Comparison of ENCODE assay signal across 8 mouse cellular contexts in genomic region chr2:18693871-18694610, GRCm38 (mm10). TPM values are rescaled to one million over a fixed set of nuclear protein-coding genes. Genes with fewer than 3 reads are reported as not detected.
DNase-seq lines count a peak whose midpoint lies in the region; ATAC-seq and TF ChIP-seq lines count a peak whose summit lies in the region.

TSS of gene Spag6 (plus strand) at chr2:18694032.

- peak; percentile 79; the same call in 1 of the 2 replicates for TF ChIP-seq POLR2A in lung, adult 2 months (IDR thresholded peaks at IDR 0.05; ENCODE audit: borderline replicate concordance, extremely low read depth, low read depth, low read length)

- no peak for TF ChIP-seq EP300 in heart, postnatal 0 days (IDR thresholded peaks at IDR 0.05; ENCODE audit: low read depth)

- H3K4me1 ChIP-seq in forebrain, embryonic 10.5 days, result peaks cover 41% of the 10 kb centered on the region
- peaks cover 15% of the 10 kb centered on the region for H3K4me1 ChIP-seq in heart, postnatal 0 days (ENCODE audit: control insufficient read depth, insufficient read depth)
- H3K4me1 ChIP-seq in lung, adult 2 months (ENCODE audit: control insufficient read depth, insufficient read depth, low read length), result peaks cover 7% of the 10 kb centered on the region; the same call in 1 of the 2 replicates
- peaks cover 10% of the 10 kb centered on the region for H3K4me1 ChIP-seq in neural tube, embryonic 14.5 days (ENCODE audit: control insufficient read depth, insufficient read depth, low read length)

- peak; percentile 49 to 54 for DNase-seq in adrenal gland, postnatal 4 days (ENCODE audit: low spot score in 2 of 2)
- DNase-seq in forebrain, embryonic 10.5 days (ENCODE audit: extremely low spot score, low spot score), result peak; percentile 84
- DNase-seq in heart, postnatal 0 days (ENCODE audit: low spot score), result peak; percentile 67
- peak; percentile 60 to 81 for DNase-seq in kidney, postnatal 25 days
- DNase-seq in lung, adult 2 months, result peak; percentile 84
- DNase-seq in thymus, postnatal 10 days (ENCODE audit: low spot score in 2 of 2), result peak; percentile 31

- peak within 1 kb of the TSS; percentile 97 for H3K9ac ChIP-seq in heart, postnatal 0 days (replicated peaks; ENCODE audit: low read depth, low read length)
- H3K9ac ChIP-seq in neural tube, embryonic 14.5 days (replicated peaks; ENCODE audit: low read depth, low read length), result peak within 1 kb of the TSS; percentile 60

- peak within 1 kb of the TSS; percentile 99 for H3K4me2 ChIP-seq in heart, postnatal 0 days (ENCODE audit: low read depth, low read length)
- peak within 1 kb of the TSS; percentile 87 for H3K4me2 ChIP-seq in neural tube, embryonic 14.5 days (ENCODE audit: low read depth, low read length)

- TF ChIP-seq CTCF in heart, postnatal 0 days (IDR thresholded peaks at IDR 0.05; ENCODE audit: low read depth), result no peak
- no peak for TF ChIP-seq CTCF in lung, adult 2 months (IDR thresholded peaks at IDR 0.05; ENCODE audit: insufficient read depth, low read length)

- peak; percentile 49 for ATAC-seq in CD4-positive, CD25-positive, alpha-beta regulatory T cell, adult 4 months
- peak; percentile 78 for ATAC-seq in heart, postnatal 0 days (ENCODE audit: insufficient read depth, low read depth)
- ATAC-seq in neural tube, embryonic 14.5 days (ENCODE audit: low read depth), result peak; percentile 58

- H3K36me3 ChIP-seq in forebrain, embryonic 10.5 days (replicated peaks), result no peaks in the 10 kb centered on the region
- H3K36me3 ChIP-seq in heart, postnatal 0 days (replicated peaks; ENCODE audit: control insufficient read depth, insufficient read depth, low read length), result no peaks in the 10 kb centered on the region
- no peaks in the 10 kb centered on the region for H3K36me3 ChIP-seq in neural tube, embryonic 14.5 days (ENCODE audit: control insufficient read depth, insufficient read depth, low read length)

- peak within 1 kb of the TSS; percentile 87 for H3K27ac ChIP-seq in forebrain, embryonic 10.5 days
- H3K27ac ChIP-seq in heart, postnatal 0 days (ENCODE audit: low read depth), result peak within 1 kb of the TSS; percentile 94
- H3K27ac ChIP-seq in neural tube, embryonic 14.5 days (ENCODE audit: low read depth, low read length), result no peak within 1 kb of the TSS

- H3K27me3 ChIP-seq in forebrain, embryonic 10.5 days (ENCODE audit: poor library complexity, severe bottlenecking), result peaks cover 96% of the 10 kb centered on the region
- H3K27me3 ChIP-seq in heart, postnatal 0 days (ENCODE audit: control insufficient read depth, insufficient read depth, low read length), result peaks cover 83% of the 10 kb centered on the region
- H3K27me3 ChIP-seq in neural tube, embryonic 14.5 days (ENCODE audit: control insufficient read depth, insufficient read depth, low read length), result peaks cover 46% of the 10 kb centered on the region

- H3K4me3 ChIP-seq in forebrain, embryonic 10.5 days, result peak within 1 kb of the TSS; percentile 67
- H3K4me3 ChIP-seq in heart, postnatal 0 days (ENCODE audit: low read depth, low read length), result peak within 1 kb of the TSS; percentile 86
- H3K4me3 ChIP-seq in lung, adult 2 months (replicated peaks; ENCODE audit: extremely low read depth, low read depth, low read length), result peak within 1 kb of the TSS; percentile 79
- peak within 1 kb of the TSS; percentile 45 for H3K4me3 ChIP-seq in neural tube, embryonic 14.5 days (ENCODE audit: low read depth, low read length)

- H3K9me3 ChIP-seq in forebrain, embryonic 10.5 days, result no peaks in the 10 kb centered on the region
- no peaks in the 10 kb centered on the region for H3K9me3 ChIP-seq in heart, postnatal 0 days (replicated peaks; ENCODE audit: control insufficient read depth, low read length)
- no peaks in the 10 kb centered on the region for H3K9me3 ChIP-seq in neural tube, embryonic 14.5 days (ENCODE audit: control insufficient read depth, low read length)

- under 1% methylated on average over 61 of the region's 61 CpGs for WGBS in forebrain, embryonic 10.5 days
- under 1% methylated on average over 45 of the region's 61 CpGs for WGBS in heart, postnatal 0 days
- 1% methylated on average over 59 of the region's 61 CpGs for WGBS in lung, adult 2 months
- WGBS in neural tube, embryonic 14.5 days, result under 1% methylated on average over 53 of the region's 61 CpGs

RNA-seq across cellular contexts. Expression of gene Spag6, which starts in this region (rescaled TPM):
- not detected for polyA plus RNA-seq in CD4-positive, CD25-positive, alpha-beta regulatory T cell, adult 4 months (2017; shearing (Covaris generic))
- total RNA-seq in adrenal gland, postnatal 4 days (2021), result 1 to 10 TPM; 1.2 to 1.4 TPM
- not detected in 2 replicates for polyA plus RNA-seq in forebrain, embryonic 10.5 days (2016; fragmentation: Nextera tagmentation; extraction: Ambion mirVana)
- not detected in 2 replicates for total RNA-seq in heart, postnatal 0 days (2014; rRNA removed; ENCODE audit: low replicate concordance)
- 0.10 and 0.14 TPM in 2 replicates for polyA plus RNA-seq in heart, postnatal 0 days (2015; fragmentation: Nextera tagmentation; extraction: Ambion mirVana)
- 0.46 and 0.79 TPM in 2 replicates for polyA plus RNA-seq in lung, adult 2 months (2012; rRNA removed)
- 0.23 TPM in 1 of 2 replicates, not detected in the other for polyA plus RNA-seq in neural tube, embryonic 14.5 days (2014; fragmentation: Nextera tagmentation; extraction: Ambion mirVana)

Comparison
In these comparisons a context has a peak if more than half of its experiments do, and no peak if none do; other contexts are left out.
1. Peak in ATAC-seq in CD4-positive, CD25-positive, alpha-beta regulatory T cell, adult 4 months; RNA of the gene not detected or under 1 TPM.
2. Peak in DNase-seq, H3K4me3 ChIP-seq and H3K27ac ChIP-seq in forebrain, embryonic 10.5 days; RNA of the gene not detected or under 1 TPM.
3. Peak in DNase-seq, ATAC-seq, H3K4me3 ChIP-seq, H3K27ac ChIP-seq, H3K9ac ChIP-seq and H3K4me2 ChIP-seq in heart, postnatal 0 days; RNA of the gene not detected or under 1 TPM.
4. Peak in DNase-seq and H3K4me3 ChIP-seq in lung, adult 2 months; RNA of the gene not detected or under 1 TPM.
5. Peak in ATAC-seq, H3K4me3 ChIP-seq, H3K9ac ChIP-seq and H3K4me2 ChIP-seq in neural tube, embryonic 14.5 days; RNA of the gene not detected or under 1 TPM.
6. DNase-seq: peak in every context shown above with its lines; median percentile 84 in forebrain, embryonic 10.5 days; 84 in lung, adult 2 months; 70 in kidney, postnatal 25 days; 67 in heart, postnatal 0 days; 52 in adrenal gland, postnatal 4 days; 31 in thymus, postnatal 10 days.